Mouse (Mus musculus): ENCODE measurements at regions not wholly inside any gene's neighbourhood (a gene's known extent, or its start where the extent isn't known, plus 50 kb on each side); places are given as distances from the start of the nearest gene placed in this dataset.
A peak's percentile ranks its signal among the peaks of the same experiment; 100 is the strongest.

DNA sequence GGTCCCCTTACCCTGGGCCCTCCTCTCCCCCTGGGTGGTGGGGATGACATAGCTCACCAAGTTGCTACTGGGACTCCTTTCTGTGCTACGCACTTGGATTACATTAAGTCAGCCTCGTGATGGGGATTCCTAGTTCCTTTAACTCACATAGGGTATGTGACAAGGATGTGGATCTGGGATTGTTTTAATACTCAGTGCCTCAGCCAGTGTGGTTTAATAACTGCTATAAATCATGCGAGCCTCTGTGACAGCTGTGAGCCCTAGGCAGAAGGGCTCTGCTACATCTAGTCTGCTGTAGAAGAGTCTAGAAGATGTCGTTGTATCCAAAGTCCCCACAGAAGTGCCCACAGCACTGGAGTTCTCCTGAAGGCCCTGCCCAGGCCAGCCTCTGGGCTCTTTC lies 796.5 kb upstream of the Car8 start:
- DNase-seq (ENCODE audit: low spot score in 2 of 2), result no peak

DNA sequence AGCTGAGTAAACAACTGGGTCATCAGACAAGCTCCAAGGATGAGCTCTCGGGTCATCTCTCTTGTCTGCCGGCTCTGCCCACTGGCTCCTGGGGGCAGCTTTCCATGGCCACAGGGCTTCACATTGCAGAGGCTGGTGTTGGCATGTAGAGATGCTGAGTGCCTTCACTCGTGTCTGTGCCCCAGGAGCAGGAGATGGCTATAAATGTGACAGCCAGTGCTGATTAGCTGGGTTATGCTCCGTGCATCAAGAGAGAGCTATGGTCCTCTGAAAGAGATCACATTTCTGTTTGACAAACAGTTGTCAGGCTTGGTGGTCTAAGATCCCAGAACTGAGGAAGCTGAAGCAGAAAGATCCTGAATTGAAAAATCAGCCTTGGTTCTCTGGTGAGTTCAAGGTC lies 795.4 kb upstream of the Car8 start:
- DNase-seq (ENCODE audit: low spot score in 2 of 2), result no peak

DNA sequence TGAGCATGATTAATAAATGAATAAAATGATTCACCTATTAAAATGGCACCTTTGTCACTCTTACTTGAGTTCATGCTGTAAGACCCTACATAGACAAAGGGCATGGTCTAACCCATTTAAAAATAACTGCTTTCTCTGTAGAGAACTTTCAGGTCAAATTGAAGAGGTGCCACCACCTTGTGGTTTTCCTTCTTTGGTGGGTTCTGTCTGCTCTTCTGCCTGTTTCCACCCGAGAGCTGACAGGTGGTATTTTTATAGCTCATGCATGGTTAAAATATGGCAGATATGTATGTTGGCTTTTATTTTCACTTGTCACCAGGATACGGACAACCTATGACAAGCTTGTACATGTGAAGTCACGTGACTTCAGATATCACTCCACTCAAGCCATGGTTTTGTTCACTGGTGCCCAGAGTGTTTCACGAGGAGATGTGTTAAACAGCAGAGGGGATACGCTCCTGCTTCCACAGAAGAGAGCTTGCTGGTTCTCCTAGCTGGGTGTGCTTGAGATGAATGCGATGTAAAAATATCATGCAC lies 794.3 kb upstream of the Car8 start:
- DNase-seq (ENCODE audit: low spot score in 2 of 2), result no peak

DNA sequence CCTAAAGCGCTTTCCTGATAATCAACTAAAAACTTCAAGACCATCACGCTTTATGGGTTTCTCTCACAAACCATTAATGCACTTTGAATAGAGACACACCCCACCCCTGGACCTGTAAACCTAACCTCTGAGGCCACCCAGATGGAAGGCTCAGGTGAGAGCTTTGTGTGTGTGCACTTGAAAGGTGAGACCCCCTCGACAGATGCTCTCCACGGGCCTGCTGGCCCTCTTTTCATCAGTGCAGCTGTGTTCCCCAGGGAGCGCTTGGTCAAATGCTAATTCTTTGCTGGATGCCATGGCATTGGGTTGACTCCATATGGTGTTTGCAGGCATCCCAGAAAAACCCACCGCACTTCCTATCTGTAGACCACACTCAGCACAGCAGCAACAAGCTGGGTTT lies 792.8 kb upstream of the Car8 start:
- no peak for DNase-seq (ENCODE audit: low spot score in 2 of 2)

DNA sequence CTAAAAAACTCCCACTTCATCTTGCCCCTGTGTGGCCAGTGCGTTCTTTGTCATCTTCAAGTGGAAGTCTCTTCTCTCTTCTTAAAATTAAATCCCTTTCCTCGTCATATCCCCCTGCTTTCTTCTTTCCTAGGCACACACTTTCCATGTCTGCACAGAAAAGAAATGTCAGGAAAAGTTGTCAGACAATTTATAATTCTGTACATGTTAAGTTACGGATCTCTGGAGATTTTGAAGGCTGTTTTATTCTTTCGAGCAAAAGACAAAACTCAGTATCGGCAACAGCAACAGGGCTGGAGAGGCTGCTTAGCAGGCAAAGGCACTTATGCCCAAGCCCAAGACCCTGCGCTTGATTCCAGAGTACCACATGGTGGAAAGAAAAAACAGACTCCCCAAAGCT lies 790.1 kb upstream of the Car8 start:
- DNase-seq (ENCODE audit: low spot score in 2 of 2), result no peak

DNA sequence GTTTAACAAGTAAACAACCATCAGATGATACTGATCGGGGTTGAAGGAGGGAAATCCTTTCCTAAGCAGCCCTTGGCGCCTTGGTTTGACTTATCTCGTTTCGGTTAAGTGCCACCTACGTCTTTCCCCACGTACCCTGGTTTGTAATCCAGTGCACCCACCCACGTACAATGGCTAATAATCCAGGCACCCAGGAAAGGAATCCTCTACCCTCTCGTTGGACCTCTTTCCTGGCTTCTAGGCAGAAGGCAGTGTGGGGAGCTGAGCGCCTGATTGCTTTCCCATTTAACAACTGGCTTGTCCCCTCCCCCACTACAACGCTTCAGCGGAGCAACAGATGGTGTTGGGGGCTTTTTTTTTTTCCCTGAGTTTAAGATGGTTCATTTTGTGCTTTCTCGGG lies 789.6 kb upstream of the Car8 start:
- peak in 1 of 2 experiments; percentile 9 for DNase-seq (ENCODE audit: low spot score in 2 of 2)

DNA sequence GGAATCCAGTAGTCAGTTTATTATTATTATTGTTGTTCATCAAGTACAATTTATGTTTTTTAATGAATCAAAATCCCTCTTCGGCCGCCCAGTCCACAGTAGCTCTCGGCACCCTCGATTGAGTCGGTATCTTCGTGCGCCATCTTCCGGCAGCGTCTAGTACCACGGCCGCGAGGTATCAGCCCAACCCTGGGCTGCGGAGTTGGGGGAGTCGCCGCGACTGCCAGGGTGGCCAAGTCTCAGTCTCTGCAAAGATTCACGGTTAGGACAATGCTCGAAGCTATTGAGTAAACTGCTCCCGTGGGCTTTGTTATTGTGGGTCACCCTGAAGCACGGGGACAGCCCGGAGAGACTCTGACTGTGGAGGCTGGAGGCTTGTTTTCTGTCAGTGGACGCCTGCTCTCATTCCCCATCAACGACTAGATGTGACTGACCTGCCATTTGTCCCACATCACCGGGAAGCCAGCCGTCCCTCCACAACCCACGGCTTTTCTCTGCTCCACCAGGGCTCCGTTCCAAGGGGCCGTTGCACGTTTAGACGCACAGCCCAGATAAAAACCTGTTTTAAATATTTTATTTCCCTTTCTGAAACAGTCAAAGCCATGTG lies 789.1 kb upstream of the Car8 start:
- peak; percentile 68 to 85 for DNase-seq (ENCODE audit: low spot score in 2 of 2)

DNA sequence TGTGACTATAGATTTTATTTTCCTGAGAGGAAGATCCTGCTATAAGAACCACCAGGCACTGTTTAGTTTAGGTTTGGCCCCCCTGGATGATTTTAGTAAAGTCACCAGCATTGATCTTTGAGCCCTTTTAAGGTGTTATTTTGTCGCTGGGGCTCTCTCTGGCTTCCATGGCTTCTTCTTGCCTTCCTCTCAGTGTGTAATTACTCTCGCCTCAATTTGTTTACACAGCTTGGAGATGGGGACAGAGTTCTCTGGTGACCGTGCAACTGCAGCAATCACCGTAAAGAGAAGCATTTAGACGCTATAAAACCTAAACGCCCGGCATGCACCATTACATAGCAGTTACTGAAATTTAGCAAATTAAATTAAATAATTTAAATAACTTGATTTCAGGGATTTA lies 788.5 kb upstream of the Car8 start:
- DNase-seq (ENCODE audit: low spot score in 2 of 2), result no peak

DNA sequence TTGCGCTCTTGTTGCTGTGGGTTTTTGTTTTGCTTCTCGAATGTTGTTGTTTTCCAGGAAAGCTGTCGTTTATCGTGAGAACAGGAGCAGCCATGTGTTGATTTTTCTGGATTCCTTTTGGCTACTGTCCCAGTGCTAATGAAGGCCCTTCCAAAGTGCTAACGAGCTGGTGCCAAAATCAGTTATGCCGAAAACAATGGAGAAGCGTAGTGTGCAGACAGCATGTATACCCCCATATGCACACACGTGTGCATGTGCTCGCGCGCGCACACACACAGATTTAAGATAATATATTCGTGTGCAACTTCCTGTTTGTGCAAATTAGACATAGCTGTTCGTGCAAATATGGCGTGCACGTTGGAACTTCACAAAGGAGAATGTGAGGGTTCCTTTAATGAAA lies 788.0 kb upstream of the Car8 start:
- no peak for DNase-seq (ENCODE audit: low spot score in 2 of 2)

DNA sequence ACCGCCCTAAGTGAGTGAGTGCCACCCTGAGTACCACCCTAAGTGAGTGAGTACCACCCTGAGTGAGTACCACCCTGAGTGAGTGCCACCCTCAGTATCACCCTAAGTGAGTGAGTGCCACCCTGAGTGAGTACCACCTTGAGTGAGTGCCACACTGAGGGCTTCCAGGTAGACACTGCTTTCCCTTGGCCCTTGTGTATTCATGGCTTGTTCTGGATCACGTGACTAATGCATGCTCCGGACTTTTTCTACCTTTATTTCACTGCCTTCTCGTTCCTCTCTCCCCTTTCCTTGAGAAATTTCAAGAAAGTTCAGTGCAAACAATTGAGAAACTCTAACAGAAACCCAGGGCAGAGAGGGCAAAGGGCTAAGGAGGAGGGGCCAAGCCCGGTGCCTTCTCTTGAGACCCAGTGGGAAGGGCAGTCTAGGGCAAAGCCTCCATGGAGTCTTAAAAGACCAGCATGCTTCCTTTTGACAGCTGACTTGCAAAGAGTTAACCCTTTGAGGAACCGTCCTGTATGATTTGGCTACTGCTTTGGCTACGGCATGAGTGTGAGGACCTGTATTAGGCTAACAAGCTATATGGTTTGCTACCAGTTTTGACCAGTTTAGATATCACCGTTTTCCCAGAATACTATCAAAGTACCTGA lies 787.1 kb upstream of the Car8 start:
- no peak for DNase-seq (ENCODE audit: low spot score in 2 of 2)

DNA sequence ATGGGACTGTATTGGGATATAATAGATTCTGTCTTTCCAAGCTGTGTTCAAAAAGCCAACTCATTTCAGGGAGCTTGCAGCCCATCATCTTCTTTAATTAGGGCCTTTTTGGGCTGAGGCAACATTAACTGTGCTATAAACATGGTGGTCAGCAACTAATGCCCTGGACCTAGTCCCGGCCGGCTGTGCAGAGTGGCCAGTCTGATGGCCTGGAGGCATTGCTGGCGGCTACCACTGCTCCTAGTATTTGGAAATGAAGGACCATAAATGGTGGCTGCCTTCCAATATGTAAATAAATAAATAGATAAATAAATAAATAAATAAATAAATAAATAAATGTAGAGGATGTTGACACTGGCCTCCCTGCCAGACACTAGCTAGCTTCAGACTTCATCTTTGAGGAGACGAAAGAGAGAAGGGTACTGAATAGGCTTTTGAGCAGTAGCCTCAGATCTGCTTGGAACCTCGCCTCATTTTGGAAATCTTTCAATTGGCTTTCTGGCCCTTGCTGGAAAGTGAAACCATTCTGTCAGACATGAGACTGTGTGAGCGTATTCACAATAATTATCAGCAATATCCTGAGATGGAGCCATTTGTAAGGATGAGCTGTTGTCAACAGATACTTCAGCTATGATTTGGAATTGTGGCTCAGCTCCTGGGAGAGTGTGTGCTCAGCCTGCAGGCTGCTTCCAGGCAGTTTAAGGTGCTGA lies 785.5 kb upstream of the Car8 start:
- no peak for DNase-seq (ENCODE audit: low spot score in 2 of 2)

DNA sequence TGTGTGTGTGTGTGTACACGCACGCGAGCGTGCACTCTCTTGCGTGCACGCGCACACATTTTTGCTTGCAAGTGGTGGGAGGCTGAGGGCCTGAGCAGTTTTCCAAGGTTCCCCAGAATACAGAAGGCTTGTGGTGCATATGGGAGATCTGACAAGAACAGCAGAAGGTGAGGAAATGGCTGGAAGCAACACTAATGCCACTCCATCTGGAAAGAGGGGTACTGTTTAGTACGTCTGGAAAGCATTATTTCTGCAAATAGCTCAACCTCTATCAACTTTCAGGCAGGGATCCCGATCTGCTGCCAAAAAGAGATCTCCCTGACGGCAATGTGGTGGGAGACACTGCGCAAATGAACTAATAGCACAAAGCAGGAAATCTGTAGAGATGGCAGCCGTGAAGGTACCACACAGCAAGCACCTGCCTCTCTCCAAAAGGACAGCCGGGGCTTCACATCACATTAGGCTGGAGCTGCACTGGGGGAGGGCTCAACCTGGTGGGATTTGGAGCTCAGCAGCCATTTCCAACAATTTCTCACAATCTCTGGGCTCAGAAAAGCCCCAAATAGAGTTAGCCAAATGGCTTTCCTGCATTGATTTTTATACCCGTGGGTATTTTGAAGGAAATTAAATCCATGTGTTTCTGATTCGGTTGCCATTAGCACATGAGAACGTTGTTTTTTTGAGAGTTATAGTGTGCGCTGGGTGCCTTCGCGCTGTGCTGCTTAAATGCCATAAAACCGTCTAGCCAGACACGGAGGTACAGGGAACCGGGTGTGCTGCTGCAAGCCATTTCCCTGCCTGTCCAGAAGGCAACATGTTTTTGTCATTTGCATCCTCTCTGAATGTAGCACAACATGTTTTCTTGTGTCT lies 780.6 kb upstream of the Car8 start:
- no peak for DNase-seq (ENCODE audit: low spot score in 2 of 2)

DNA sequence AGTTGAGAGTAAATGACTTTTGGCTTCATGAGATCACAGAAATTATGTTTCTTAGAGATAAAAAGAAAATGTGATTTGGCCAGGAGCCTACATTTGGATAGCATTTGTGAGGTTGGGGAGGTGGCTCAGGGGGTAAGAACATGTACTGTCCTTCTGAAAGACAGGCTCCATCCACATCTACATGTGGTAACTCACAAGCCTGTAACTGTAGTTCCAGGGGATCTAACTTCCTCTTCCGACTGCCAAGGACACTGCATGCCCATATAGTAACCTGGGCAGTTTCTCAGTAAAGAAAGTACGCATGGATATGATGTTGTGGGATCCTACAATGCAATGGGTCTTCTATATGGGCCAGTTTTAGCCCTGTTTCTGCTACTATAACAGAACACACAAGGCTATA lies 779.4 kb upstream of the Car8 start:
- DNase-seq (ENCODE audit: low spot score in 2 of 2), result no peak

DNA sequence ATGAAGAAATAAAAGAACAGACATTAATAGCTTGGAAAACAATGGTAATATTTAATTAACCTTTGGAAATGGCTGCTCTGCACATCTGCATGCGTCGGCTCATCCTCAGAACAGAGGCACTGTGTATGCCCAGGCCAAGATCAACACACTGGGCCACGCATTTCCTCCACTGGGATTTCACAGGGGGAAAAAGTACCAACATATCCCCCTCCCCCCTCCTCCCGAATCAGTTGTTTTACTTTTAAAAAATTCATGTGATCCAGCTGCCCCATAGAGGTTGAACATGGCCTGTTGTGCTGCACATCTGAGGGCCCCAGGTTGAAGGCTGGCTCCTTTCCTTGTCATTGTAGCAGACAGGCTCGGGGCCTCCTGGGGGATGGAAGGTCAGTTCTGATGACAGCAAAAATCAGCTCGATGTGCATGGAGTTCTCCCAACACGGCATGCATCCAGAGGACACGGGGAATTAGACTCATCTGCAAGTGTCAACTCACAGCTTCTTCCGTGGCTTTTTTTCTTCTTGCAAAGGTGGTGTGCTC lies 777.7 kb upstream of the Car8 start:
- DNase-seq (ENCODE audit: low spot score in 2 of 2), result no peak

DNA sequence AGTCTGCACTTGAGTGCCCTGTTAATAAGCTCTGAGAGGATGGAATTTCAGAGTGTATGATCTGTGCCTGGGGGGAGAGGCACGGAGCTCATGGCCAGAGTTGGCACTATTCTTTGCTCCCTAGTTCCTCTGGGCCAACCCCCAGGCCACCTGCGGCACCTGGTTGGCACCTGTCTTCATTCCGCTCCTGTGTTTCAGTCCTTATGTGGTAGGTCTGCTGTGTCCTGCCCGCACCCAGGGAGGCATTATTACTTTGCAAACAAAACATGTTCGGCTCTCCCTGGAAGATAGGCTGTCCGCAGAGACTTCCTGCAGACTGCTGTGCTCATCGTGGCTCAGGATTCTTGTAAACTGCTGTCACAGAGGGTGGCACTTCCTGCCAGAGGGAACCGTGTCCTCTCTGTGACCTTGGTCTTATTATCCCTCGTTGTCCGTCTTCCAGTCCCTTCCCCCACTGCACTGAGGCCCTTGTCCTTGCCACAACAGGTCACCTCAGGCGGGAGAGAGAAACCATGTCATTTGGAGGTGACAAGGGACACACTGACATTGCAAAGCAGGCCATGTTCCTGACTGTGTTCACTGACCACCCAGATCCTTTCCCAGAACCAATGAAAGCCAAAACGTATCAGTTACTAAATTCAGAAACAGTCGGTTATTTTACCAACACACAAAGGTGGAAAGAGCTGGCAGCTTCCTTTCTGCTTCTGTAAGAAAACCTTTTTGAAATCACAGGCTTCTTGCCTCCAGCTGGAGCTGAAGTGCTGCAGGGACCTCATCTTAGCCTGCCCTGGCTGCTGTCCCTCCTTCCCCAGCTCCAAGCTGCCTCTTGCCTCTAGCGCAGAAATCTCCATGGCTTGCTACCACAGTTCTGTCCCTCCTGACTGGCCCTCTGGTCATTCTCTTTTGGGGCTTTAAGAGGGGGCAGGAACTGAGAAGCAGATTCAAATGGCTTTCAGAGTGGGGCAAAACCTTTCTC lies 777.0 kb upstream of the Car8 start:
- DNase-seq (ENCODE audit: low spot score in 2 of 2), result no peak

DNA sequence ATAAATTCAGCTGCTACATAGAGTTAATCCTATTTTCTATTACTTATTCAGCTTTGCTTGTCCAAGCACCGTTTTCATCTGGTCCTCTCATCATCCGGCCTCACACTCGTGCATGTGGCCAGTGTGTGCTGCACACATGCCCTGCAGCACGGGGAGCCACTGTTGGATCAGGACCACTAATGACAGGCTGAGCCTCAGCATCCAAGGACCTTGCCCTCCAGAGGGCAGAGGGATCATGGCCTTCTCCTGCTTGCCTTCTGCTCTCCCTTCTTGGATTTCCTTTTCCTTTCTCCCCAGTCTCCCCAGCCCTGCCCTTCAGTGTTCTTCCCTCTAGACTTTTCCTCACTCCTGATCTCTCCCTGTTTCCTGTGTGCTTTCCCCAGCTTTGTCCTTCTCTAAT lies 776.1 kb upstream of the Car8 start:
- DNase-seq (ENCODE audit: low spot score in 2 of 2), result no peak

DNA sequence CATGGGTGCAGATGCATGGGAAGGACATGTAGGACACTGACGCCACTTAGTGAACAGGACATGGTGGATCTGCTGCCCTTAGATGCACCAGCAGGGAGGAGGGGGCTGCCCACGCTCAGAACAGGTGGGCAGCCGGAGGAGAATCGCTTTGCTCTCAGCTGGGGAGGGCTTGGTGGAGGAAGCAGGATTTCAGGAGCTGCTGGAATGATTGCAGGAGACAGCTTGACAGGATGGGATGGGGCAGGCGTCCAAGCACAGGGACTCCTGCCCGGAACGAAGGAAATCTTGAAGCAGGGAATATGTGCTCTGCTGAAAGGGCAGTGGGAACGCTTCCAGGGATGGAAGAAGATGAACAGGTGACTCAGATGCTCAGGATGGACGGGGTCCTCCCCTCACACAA lies 773.9 kb upstream of the Car8 start:
- DNase-seq (ENCODE audit: low spot score in 2 of 2), result no peak

DNA sequence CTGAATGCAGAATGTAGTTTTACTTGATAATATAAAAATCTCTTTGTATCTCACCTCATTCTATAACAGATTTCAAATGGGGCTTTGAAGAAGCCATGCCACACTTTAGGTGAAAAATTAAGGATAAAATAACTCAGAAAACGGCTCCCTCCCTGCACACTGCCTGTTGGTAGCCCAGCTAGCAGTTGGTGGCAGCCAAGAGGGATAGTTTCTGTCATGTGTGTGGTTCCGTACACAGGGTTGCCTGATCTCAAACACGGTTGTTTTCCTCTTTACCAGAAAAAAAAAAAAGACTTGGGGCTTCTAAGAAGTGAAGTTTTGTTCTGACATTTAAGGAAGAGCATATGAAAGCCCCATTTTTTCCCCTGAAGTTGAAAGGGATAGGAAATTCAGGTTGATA lies 773.1 kb upstream of the Car8 start:
- DNase-seq (ENCODE audit: low spot score in 2 of 2), result no peak

DNA sequence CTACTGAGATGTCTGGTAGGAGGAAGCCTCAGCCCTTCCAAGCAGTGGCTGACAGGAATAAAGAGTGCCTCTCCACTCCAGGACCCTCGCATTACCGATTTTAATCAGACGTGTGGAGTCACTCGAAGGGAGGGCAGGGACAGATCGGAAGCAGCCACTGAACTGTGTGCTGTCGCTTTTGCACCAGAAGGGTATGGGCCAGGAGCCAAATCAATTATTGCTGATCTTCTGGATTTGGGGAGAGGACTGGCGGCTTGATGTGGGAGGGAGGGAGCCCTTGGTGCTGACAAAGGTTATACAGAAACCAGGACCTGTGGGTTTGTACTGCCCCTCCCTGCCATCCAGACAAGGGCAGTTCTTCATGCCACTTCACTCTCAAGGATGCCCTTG lies 772.3 kb upstream of the Car8 start:
- no peak for DNase-seq (ENCODE audit: low spot score in 2 of 2)

DNA sequence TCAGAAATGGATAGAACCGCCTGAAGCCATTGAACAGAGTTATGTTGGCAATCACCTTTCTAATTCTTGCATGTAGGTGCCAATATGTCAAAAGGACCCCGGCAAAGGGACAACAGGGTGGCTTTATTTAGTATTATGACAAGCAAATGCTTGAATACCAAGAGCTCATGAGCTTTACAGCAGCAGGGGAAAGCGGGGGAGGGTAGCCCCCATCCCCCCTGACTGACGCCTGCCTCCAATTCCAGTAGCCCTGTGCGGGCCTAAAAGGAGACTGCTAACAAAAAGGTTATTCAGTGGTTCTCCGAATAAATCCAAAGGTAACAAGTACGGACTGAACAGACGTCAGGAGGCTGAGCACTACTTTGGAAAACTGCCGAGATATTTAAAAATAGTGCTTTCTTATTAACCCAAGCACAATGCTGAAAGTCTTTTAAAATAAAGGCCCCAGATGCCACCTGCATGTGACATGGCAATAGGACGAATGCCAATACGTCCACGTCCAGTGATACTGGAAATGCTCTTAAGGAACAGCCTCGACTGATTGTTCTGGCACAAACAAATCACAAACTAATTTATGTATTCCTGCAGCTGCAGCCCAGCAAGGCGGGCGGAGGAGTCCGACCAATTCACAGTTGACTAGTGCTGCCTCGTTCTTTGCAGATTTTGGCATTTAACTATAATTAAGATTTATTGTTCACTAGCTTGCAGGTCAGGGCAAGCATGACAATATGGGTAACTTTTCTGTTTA lies 771.7 kb upstream of the Car8 start:
- no peak for DNase-seq (ENCODE audit: low spot score in 2 of 2)
